Mouse (Mus musculus) lung, postnatal 0 days (tissue): ENCODE results near the gene Kcnj9. TPM values are rescaled to one million over a fixed set of nuclear protein-coding genes. Genes with fewer than 3 reads are reported as not detected.
A peak's percentile ranks its signal among the peaks of the same experiment; 100 is the strongest.

Experiments used
- ATAC-seq: fragments of 200-750 bp; cut with Nextera tagmentation; 2 replicates; pipeline ENCODE4 v1.8.0; 2017; ENCODE audit warnings: moderate library complexity
- DNase-seq: peaks from one replicate; pipeline ENCODE4 v3.0.0-alpha.2; 2016; ENCODE audit warnings: low spot score
- H3K27ac ChIP-seq: fragments of 300-500 bp; sonication (generic); 2 replicates; pipeline ENCODE4 v1.5.1; 2014; ENCODE audit warnings: antibody characterized with exemption, mild to moderate bottlenecking, low read length, mixed read lengths
- H3K27me3 ChIP-seq: fragments of 300-500 bp; sonication (generic); replicated peaks from 2 replicates; pipeline ENCODE4 v1.6.1; 2014; ENCODE audit warnings: low read length, mixed read lengths; ENCODE audit not compliant: insufficient read depth
- H3K36me3 ChIP-seq: fragments of 300-500 bp; sonication (generic); 2 replicates; pipeline ENCODE4 v1.6.1; 2014; ENCODE audit warnings: low read length, mixed read lengths; ENCODE audit not compliant: insufficient read depth
- H3K4me1 ChIP-seq: fragments of 300-500 bp; sonication (generic); 2 replicates; pipeline ENCODE4 v1.6.1; 2014; ENCODE audit warnings: antibody characterized with exemption, low read depth, low read length, mixed read lengths; ENCODE audit not compliant: insufficient read depth
- H3K4me2 ChIP-seq: fragments of 300-500 bp; sonication (generic); replicated peaks from 2 replicates; pipeline ENCODE4 v1.6.1; 2014; ENCODE audit warnings: low read depth, mild to moderate bottlenecking, low read length, moderate library complexity, mixed read lengths
- H3K4me3 ChIP-seq: fragments of 300-500 bp; sonication (generic); 2 replicates; pipeline ENCODE4 v1.5.1; 2014; ENCODE audit warnings: low read depth, low read length
- H3K9ac ChIP-seq: fragments of 300-500 bp; sonication (generic); replicated peaks from 2 replicates; pipeline ENCODE4 v1.6.1; 2014; ENCODE audit warnings: low read depth, mild to moderate bottlenecking
- H3K9me3 ChIP-seq: fragments of 300-500 bp; sonication (generic); 2 replicates; pipeline ENCODE4 v1.6.1; 2016; ENCODE audit warnings: low read length, mixed read lengths
- CTCF ChIP-seq: IDR thresholded peaks from 2 replicates; pipeline ENCODE4 v1.5.1; 2016; ENCODE audit warnings: antibody characterized with exemption, mild to moderate bottlenecking
- EP300 ChIP-seq: IDR thresholded peaks from 2 replicates; pipeline ENCODE4 v1.6.1; 2016; ENCODE audit warnings: antibody characterized with exemption, mild to moderate bottlenecking, control low read depth
- WGBS: fragments of 180-500 bp; shearing (Covaris S2); extraction: QIAGEN DNeasy Blood & Tissue Kit; methylation state at CpG from one replicate; pipeline ENCODE4 v1.1.7; 2014; 5-methylcytosine and 5-hydroxymethylcytosine counted together
- polyA plus RNA-seq: library from polyadenylated mRNA; unstranded; fragments of >200 nt; fragmentation: Nextera tagmentation; extraction: Ambion mirVana; gene quantifications from 2 replicates; pipeline ENCODE4 v1.2.1, GENCODE M21; 2015

The Kcnj9 gene
- polyA plus RNA-seq, 1 experiment from 2014 or later: not detected

DNA sequence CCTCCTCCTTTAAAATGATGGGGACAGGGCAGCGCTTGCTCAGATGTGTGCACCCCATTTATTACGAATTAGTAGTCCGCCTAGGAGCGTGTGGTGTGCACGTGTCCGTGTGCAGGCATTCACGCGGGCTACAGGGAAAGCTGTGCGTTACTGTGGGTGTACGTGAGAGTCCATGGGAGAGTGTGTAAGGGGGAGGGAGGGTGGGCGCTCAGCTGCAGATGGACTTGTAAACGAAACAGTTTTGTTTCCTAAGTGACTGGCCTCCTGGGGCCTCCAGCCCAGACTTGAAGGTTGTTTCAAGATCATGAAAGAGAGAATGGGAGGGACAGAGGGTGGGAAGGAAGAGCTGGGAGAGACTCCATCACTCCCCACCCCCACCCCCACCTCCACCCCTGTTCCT lies 27.9 kb downstream of the Kcnj9 start:
- H3K9ac ChIP-seq: no peak overlapping the region
- H3K9me3 ChIP-seq: no peaks in the 10 kb centered on the region
- no peak overlapping the region for H3K27ac ChIP-seq
- H3K36me3 ChIP-seq: no peaks in the 10 kb centered on the region
- DNase-seq: no peak
- no peak overlapping the region for H3K4me2 ChIP-seq
- TF ChIP-seq EP300 (no peak), CTCF (no peak)
- H3K4me1 ChIP-seq: peaks cover under 1% of the 10 kb centered on the region; the same call in 1 of the 2 replicates
- no peak for ATAC-seq
- 46% methylated on average over 12 of the region's 12 CpGs for WGBS
- no peaks in the 10 kb centered on the region for H3K27me3 ChIP-seq
- H3K4me3 ChIP-seq: no peak overlapping the region

DNA sequence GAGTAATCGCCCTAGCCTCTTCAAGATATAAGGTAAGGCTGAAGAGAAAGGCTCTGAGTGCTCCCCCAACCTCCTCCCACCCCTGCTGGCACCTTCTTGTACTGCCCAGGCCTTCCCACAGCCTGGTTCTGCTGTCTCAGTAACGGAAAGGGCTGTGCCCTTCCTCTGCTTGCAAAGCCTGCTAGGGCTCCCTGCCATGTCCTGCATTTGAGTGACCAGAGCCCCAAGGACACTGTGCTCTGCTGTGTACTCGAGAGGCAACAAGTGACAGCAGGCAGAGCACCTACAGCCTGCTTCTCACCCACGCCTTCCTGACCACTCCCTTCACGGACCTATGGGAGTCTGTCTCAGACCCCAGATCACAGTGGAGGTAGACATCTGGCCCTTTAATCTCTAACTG lies 28.9 kb downstream of the Kcnj9 start:
- no peaks in the 10 kb centered on the region for H3K27me3 ChIP-seq
- DNase-seq: no peak
- H3K36me3 ChIP-seq: no peaks in the 10 kb centered on the region
- no peak overlapping the region for H3K9ac ChIP-seq
- ATAC-seq: no peak
- no peak overlapping the region for H3K27ac ChIP-seq
- TF ChIP-seq EP300 (no peak), CTCF (peak; percentile 17)
- H3K4me1 ChIP-seq: peaks cover 4% of the 10 kb centered on the region; the same call in 1 of the 2 replicates
- H3K4me2 ChIP-seq: no peak overlapping the region
- H3K9me3 ChIP-seq: no peaks in the 10 kb centered on the region
- WGBS: 67% methylated on average over 5 of the region's 5 CpGs
- H3K4me3 ChIP-seq: no peak overlapping the region

DNA sequence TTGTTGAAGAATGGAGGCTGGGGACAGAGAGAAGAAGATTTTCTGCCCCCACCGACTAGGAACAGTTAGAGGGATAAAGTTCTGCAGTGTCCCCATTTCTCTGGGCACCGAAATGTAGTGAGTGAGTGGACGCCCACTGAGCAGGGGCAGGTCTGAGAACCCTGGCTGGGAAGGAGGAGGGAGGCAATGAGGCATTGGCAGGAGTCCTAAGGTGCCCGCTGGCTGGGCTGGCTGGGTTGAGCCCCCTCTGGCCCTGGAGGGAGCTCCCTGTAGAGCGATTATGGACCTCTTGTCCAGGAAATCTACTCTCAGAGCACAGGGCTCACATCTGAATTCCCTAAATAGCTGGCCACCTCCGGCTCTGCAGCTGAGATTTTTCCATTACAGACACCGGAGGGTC lies 29.6 kb downstream of the Kcnj9 start:
- H3K27me3 ChIP-seq: no peaks in the 10 kb centered on the region
- H3K9ac ChIP-seq: no peak overlapping the region
- DNase-seq (no peak), ATAC-seq (no peak)
- H3K4me2 ChIP-seq: no peak overlapping the region
- 68% methylated on average over 7 of the region's 7 CpGs for WGBS
- peaks cover 4% of the 10 kb centered on the region; the same call in 1 of the 2 replicates for H3K4me1 ChIP-seq
- no peak overlapping the region for H3K27ac ChIP-seq
- no peaks in the 10 kb centered on the region for H3K36me3 ChIP-seq
- TF ChIP-seq EP300 (no peak), CTCF (no peak)
- no peaks in the 10 kb centered on the region for H3K9me3 ChIP-seq
- H3K4me3 ChIP-seq: no peak overlapping the region

DNA sequence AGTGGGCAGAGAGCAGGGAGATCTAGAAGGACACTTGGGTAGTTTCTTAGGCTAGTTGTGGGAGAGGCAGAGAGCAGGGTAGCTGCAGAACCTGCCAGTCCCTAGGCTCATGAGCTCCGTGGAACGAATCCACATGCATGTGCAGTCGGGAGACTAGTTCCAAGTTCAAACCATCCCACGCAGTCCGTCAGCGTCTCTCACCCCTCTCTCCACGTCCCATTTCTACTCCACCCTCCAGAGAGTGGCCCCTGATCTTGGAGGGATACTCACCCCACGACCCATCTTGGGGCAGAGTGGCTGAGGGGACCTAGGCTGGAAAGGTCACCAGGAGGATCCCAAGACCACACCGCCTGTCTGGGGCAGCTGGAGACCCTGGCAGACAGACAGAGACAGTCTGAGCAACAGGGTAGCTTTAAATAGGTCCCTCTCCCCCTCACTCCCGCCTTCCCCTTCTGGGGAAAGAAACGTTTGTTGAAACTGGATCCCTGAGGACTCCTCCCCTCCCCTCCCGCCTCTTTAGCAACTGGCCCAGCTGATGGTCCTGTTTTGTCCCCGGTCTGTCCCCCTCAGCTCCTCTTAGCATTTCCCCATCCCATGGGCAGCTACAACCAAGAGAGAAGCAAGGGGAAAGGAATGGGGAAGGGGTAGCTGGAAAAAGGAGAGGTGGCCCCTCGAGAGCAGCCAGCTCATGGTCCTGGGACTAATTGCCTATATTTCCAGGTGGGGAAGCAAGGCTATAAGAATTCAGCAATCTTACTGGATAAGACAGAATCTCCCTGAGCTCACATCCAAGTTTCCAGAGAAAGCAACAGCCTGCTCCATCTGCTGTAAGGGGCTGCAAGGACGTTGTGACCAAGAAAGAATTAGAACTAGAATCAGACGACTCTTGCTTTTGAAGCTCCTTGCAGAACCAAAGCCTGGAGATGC lies 31.2 kb downstream of the Kcnj9 start, which contains the start of gene Atp1a2:
Gene Atp1a2 (minus strand): TSS at position 454 of the 927 bp plus-strand sequence.
- H3K9ac ChIP-seq: no peak within 1 kb of the TSS
- no peaks in the 10 kb centered on the region for H3K36me3 ChIP-seq
- peak; percentile 89 for DNase-seq
- H3K4me2 ChIP-seq: peak within 1 kb of the TSS; percentile 43
- peak within 1 kb of the TSS; percentile 54 for H3K27ac ChIP-seq
- peak within 1 kb of the TSS; percentile 35 for H3K4me3 ChIP-seq
- 9% methylated on average over 16 of the region's 16 CpGs for WGBS
- peaks cover 4% of the 10 kb centered on the region; the same call in 1 of the 2 replicates for H3K4me1 ChIP-seq
- H3K27me3 ChIP-seq: no peaks in the 10 kb centered on the region
- peak; percentile 71 for ATAC-seq
- no peak for TF ChIP-seq CTCF
- no peaks in the 10 kb centered on the region for H3K9me3 ChIP-seq

DNA sequence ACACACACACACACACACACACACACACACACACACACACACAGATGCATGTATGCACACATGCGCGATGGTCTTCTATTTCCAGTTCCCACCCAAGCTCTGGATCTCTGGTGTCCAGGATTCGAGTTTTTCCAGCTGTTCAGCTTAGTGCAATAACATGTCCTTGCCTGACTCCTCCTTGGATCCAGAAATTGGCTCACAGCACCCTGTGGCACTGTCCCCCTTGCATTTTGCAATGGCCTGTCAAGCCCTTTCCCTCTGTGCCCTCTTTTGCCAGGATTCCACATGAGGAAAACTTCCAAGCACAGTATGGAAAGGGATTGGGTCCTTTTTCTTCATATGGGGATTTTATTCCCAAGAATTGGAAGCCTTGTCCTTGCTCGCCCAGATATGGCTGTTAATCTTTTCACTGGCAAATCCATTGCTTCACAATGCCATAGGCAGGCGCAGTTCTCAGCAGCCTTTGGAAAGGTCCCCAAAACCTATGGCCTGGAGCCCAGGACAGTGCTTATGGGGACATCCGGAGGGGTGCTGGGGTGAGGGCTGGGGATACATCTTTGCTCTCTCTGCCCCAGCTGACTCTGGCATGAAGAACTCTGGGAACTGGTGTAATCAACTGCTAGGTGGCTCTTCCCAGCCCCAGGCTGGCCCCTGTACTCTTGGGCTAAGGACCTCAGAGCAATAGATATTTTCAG lies 32.2 kb downstream of the Kcnj9 start:
- Histone ChIP-seq H3K9me3 (no peaks in the 10 kb centered on the region), H3K36me3 (no peaks in the 10 kb centered on the region), H3K27ac (peak overlapping the region; percentile 54), H3K4me2 (peak overlapping the region; percentile 43), H3K27me3 (no peaks in the 10 kb centered on the region), H3K4me1 (peaks cover 4% of the 10 kb centered on the region; the same call in 1 of the 2 replicates), H3K4me3 (peak overlapping the region; percentile 35), H3K9ac (no peak overlapping the region)
- DNase-seq (peak; percentile 79), ATAC-seq (peak; percentile 64)
- WGBS: 64% methylated on average over 6 of the region's 6 CpGs
- no peak for TF ChIP-seq EP300
- TF ChIP-seq CTCF: no peak

DNA sequence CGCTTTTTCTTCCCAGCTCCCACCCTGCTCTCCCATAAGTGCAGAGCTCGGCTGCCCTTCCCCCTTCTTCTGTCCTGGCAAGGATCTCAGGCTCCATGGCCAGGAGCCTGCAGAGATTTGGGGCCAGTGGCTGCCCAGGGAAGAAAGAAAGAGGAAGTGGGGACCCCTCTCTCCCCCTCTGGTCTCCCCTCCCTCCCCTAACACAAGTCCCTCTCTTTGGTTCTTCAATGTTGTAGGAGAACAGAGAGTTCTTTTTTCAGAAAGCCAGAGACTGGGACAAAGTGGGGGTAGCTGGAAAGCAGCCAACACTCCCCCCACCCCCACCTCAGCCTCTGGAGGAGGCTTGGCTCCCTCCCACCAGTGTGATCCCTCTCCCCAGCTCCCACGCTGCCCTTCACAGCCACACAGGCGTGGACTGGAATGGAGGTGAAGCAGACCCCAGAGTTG lies 33.3 kb downstream of the Kcnj9 start:
- ATAC-seq (no peak), DNase-seq (peak; percentile 17)
- Histone ChIP-seq H3K9me3 (no peaks in the 10 kb centered on the region), H3K27ac (0 out of 2 replicates have a peak overlapping the region, but pooled peaks have one; percentile 32), H3K4me3 (peak overlapping the region; percentile 1; the same call in 1 of the 2 replicates), H3K36me3 (no peaks in the 10 kb centered on the region), H3K27me3 (no peaks in the 10 kb centered on the region), H3K4me1 (peaks cover 4% of the 10 kb centered on the region; the same call in 1 of the 2 replicates), H3K4me2 (peak overlapping the region; percentile 43), H3K9ac (no peak overlapping the region)
- WGBS: 37% methylated on average over 4 of the region's 4 CpGs
- TF ChIP-seq CTCF (no peak), EP300 (no peak)
